In the genomic region with DNA sequence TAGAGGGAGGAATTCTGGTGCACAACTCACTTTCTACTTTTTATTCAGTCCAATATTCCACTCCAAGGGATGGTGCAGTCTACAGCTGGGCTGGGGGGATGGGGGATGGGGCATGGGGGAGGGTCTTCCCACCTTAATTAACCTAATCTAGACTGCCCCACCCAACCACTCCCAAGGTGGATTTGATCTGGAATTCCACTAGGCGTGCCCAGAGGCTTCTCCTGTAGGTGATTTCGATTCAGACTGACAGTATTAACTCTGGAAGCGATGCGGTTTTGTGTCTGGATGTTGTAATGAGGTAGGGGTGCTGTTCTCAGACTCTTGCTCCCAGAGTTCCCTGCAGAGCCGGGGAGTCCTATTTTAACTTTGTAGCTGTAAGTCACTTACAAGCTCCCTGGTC, we compare ENCODE assay signal across 13 mouse cellular contexts. TPM values are rescaled to one million over a fixed set of nuclear protein-coding genes. Genes with fewer than 3 reads are reported as not detected.
A peak's percentile ranks its signal among the peaks of the same experiment; 100 is the strongest.
DNase-seq lines count a peak whose midpoint lies in the region; ATAC-seq and TF ChIP-seq lines count a peak whose summit lies in the region.
"Had no signal": no experiment of that assay in that cellular context is flagged by ENCODE, and none has a peak within 500 bp of the region (broad histone marks: within the 10 kb centered on the region; RNA-seq: fewer than 3 reads in every experiment).

No protein-coding gene starts in this region.

- no peak overlapping the region for H3K27ac ChIP-seq in heart, embryonic 11.5 days (ENCODE audit: low read depth, low read length)
- H3K27ac ChIP-seq in heart, adult 2 months = no peak overlapping the region
- H3K27ac ChIP-seq in CH12.LX (ENCODE audit: insufficient read depth, low read depth) = no peak overlapping the region
- H3K27ac ChIP-seq in forebrain, embryonic 14.5 days (ENCODE audit: low read depth, low read length) = no peak overlapping the region
- H3K27ac ChIP-seq in midbrain, embryonic 12.5 days (replicated peaks) = no peak overlapping the region
- H3K27ac ChIP-seq: layer of hippocampus, adult 2 months; liver, embryonic 13.5 days had no signal

- H3K4me3 ChIP-seq in heart, embryonic 11.5 days (ENCODE audit: low read depth, low read length) = 0 out of 2 replicates have a peak overlapping the region, but pooled peaks have one; percentile 16
- no peak overlapping the region for H3K4me3 ChIP-seq in heart, adult 2 months
- no peak overlapping the region for H3K4me3 ChIP-seq in CH12.LX (replicated peaks in 1 of 3; ENCODE audit: low read depth in 2 of 3, low read length in 2 of 3, poor library complexity in 1 of 3)
- H3K4me3 ChIP-seq in forebrain, embryonic 14.5 days (ENCODE audit: low read depth, low read length) = no peak overlapping the region
- H3K4me3 ChIP-seq in midbrain, embryonic 12.5 days = no peak overlapping the region
- H3K4me3 ChIP-seq: layer of hippocampus, adult 2 months; liver, embryonic 13.5 days had no signal

- peaks cover 27% of the 10 kb centered on the region for H3K27me3 ChIP-seq in heart, embryonic 11.5 days (ENCODE audit: control insufficient read depth, insufficient read depth, low read length)
- no peaks in the 10 kb centered on the region; the same call in 1 of the 2 replicates for H3K27me3 ChIP-seq in heart, adult 2 months (ENCODE audit: control insufficient read depth, insufficient read depth, low read length)
- H3K27me3 ChIP-seq in CH12.LX (replicated peaks) = peaks cover 41% of the 10 kb centered on the region
- peaks cover 10% of the 10 kb centered on the region; the same call in 1 of the 2 replicates for H3K27me3 ChIP-seq in forebrain, embryonic 14.5 days (replicated peaks; ENCODE audit: control insufficient read depth, insufficient read depth, low read length)
- peaks cover 48% of the 10 kb centered on the region for H3K27me3 ChIP-seq in midbrain, embryonic 12.5 days

- ATAC-seq in heart, embryonic 11.5 days (replicated peaks; ENCODE audit: insufficient number of reproducible peaks, low FRiP score, low TSS enrichment) = no peak
- ATAC-seq in forebrain, embryonic 14.5 days = 0 out of 2 replicates have a peak, but pooled peaks have one; percentile 19
- 0 out of 2 replicates have a peak, but pooled peaks have one; percentile 10 for ATAC-seq in midbrain, embryonic 12.5 days (ENCODE audit: low FRiP score, low read depth)

- TF ChIP-seq RAD21 in CH12.LX (IDR thresholded peaks at IDR 0.05; ENCODE audit: low read depth, low read length) = no peak

- no peaks in the 10 kb centered on the region for H3K79me2 ChIP-seq in heart, adult 2 months (replicated peaks; ENCODE audit: control insufficient read depth, insufficient read depth, low read length)
- H3K79me2 ChIP-seq in CH12.LX (replicated peaks; ENCODE audit: control insufficient read depth, extremely low read depth, insufficient read depth, poor library complexity, severe bottlenecking) = no peaks in the 10 kb centered on the region

- no peaks in the 10 kb centered on the region for H3K36me3 ChIP-seq in heart, embryonic 11.5 days (ENCODE audit: control insufficient read depth, insufficient read depth, low read length)
- H3K36me3 ChIP-seq in heart, adult 2 months (ENCODE audit: control insufficient read depth, insufficient read depth, low read length) = no peaks in the 10 kb centered on the region
- no peaks in the 10 kb centered on the region for H3K36me3 ChIP-seq in CH12.LX (replicated peaks in 1 of 2; ENCODE audit: control insufficient read depth in 1 of 2, insufficient read depth in 1 of 2, low read length in 1 of 2)
- no peaks in the 10 kb centered on the region for H3K36me3 ChIP-seq in forebrain, embryonic 14.5 days (ENCODE audit: control insufficient read depth, insufficient read depth, low read length)
- no peaks in the 10 kb centered on the region for H3K36me3 ChIP-seq in midbrain, embryonic 12.5 days
- H3K36me3 ChIP-seq: liver, embryonic 13.5 days had no signal

- TF ChIP-seq EP300 in heart, adult 2 months (IDR thresholded peaks at IDR 0.05; ENCODE audit: insufficient read depth, low read depth, low read length) = no peak
- TF ChIP-seq EP300 in CH12.LX (IDR thresholded peaks at IDR 0.05; ENCODE audit: low read length) = no peak

- in situ Hi-C loops in CH12.LX (cut with MboI; ENCODE audit: low pct_ligation_motif_present, low pct_unique_long_range_greater_than_20kb, low sequenced_read_pairs) = loop anchor here (25.0 kb wide), 2 partner anchors 152 to 498 kb away; no protein-coding TSS in a partner anchor

- WGBS in heart, embryonic 11.5 days (ENCODE audit: insufficient replicate concordance) = 62% methylated on average over 5 of the region's 5 CpGs
- 42% methylated on average over 5 of the region's 5 CpGs for WGBS in heart, adult 2 months
- WGBS in forebrain, embryonic 14.5 days = 46% methylated on average over 5 of the region's 5 CpGs
- WGBS in midbrain, embryonic 12.5 days = 51% methylated on average over 5 of the region's 5 CpGs

- TF ChIP-seq CTCF in heart, adult 2 months (IDR thresholded peaks at IDR 0.05) = no peak
- TF ChIP-seq CTCF in CH12.LX (conservative IDR thresholded peaks at IDR 0.05 in 1 of 2, IDR thresholded peaks at IDR 0.05 in 1 of 2; ENCODE audit: low read depth in 2 of 2, low read length in 2 of 2) = no peak

- no peaks in the 10 kb centered on the region for H3K9me3 ChIP-seq in heart, embryonic 11.5 days (replicated peaks; ENCODE audit: control insufficient read depth, low read length)
- H3K9me3 ChIP-seq in CH12.LX (replicated peaks; ENCODE audit: low read length) = no peaks in the 10 kb centered on the region
- H3K9me3 ChIP-seq in forebrain, embryonic 14.5 days (replicated peaks; ENCODE audit: control insufficient read depth, low read length) = no peaks in the 10 kb centered on the region
- no peaks in the 10 kb centered on the region for H3K9me3 ChIP-seq in midbrain, embryonic 12.5 days
- H3K9me3 ChIP-seq: liver, embryonic 13.5 days had no signal

- DNase-seq in heart, adult 2 months = no peak
- DNase-seq in CH12.LX (ENCODE audit: extremely low read depth) = no peak
- no peak for DNase-seq in forebrain, embryonic 14.5 days (ENCODE audit: low spot score)
- no peak for DNase-seq in cerebellum, adult 18-20 months
- no peak for DNase-seq in gastrocnemius, postnatal 36 days
- DNase-seq in thymus, postnatal 36 days = no peak
- DNase-seq: adrenal gland, adult 8-10 months; liver, embryonic 13.5 days had no signal

- dilution Hi-C loops in CH12.LX (cut with MboI; ENCODE audit: extremely low pct_ligation_motif_present, extremely low pct_unique_long_range_greater_than_20kb, low sequenced_read_pairs) = no loop called here

- no peaks in the 10 kb centered on the region for H3K4me1 ChIP-seq in heart, embryonic 11.5 days (ENCODE audit: control insufficient read depth, insufficient read depth, low read length)
- no peaks in the 10 kb centered on the region for H3K4me1 ChIP-seq in heart, adult 2 months (ENCODE audit: control insufficient read depth, insufficient read depth, low read length)
- peaks cover 0 to 14% of the 10 kb centered on the region in 2 experiments; a peak in 2 of 4 replicates for H3K4me1 ChIP-seq in CH12.LX (ENCODE audit: control insufficient read depth in 1 of 2, insufficient read depth in 2 of 2)
- no peaks in the 10 kb centered on the region for H3K4me1 ChIP-seq in forebrain, embryonic 14.5 days (ENCODE audit: control insufficient read depth, insufficient read depth, low read length)
- peaks cover 8% of the 10 kb centered on the region for H3K4me1 ChIP-seq in midbrain, embryonic 12.5 days
- H3K4me1 ChIP-seq: liver, embryonic 13.5 days had no signal

- intact Hi-C loops in heart, adult 2 months (cut with DNase I) = loop anchor here (1.0 to 5.0 kb wide), 3 partner anchors 95 to 202 kb away; partner anchors contain the start of gene Ildr2
- intact Hi-C loops in gastrocnemius, postnatal 36 days (cut with DNase I) = loop anchor here (2.0 to 5.0 kb wide), 2 partner anchors 92 to 159 kb away; partner anchors contain the start of gene Ildr2

- H3K9ac ChIP-seq in heart, embryonic 11.5 days (ENCODE audit: low read depth, low read length) = no peak overlapping the region
- H3K9ac ChIP-seq in heart, adult 2 months (ENCODE audit: low read depth, low read length) = no peak overlapping the region
- no peak overlapping the region for H3K9ac ChIP-seq in CH12.LX (ENCODE audit: insufficient read depth, low read depth)
- H3K9ac ChIP-seq in forebrain, embryonic 14.5 days (ENCODE audit: low read length) = no peak overlapping the region
- H3K9ac ChIP-seq in midbrain, embryonic 12.5 days (replicated peaks) = no peak overlapping the region; the same call in 1 of the 2 replicates
- H3K9ac ChIP-seq: liver, embryonic 13.5 days had no signal

- H3K4me2 ChIP-seq in heart, embryonic 11.5 days = peak overlapping the region; percentile 48; the same call in 1 of the 2 replicates
- peak overlapping the region; percentile 19; the same call in 1 of the 2 replicates for H3K4me2 ChIP-seq in CH12.LX (ENCODE audit: insufficient read depth, low read depth, poor library complexity, severe bottlenecking)
- H3K4me2 ChIP-seq in forebrain, embryonic 14.5 days (ENCODE audit: low read length) = peak overlapping the region; percentile 46
- peak overlapping the region; percentile 45; the same call in 1 of the 2 replicates for H3K4me2 ChIP-seq in midbrain, embryonic 12.5 days (replicated peaks)
- H3K4me2 ChIP-seq: liver, embryonic 13.5 days had no signal

- no peak for TF ChIP-seq POLR2A in heart, adult 2 months (IDR thresholded peaks at IDR 0.05; ENCODE audit: insufficient read depth, low read depth, low read length)
- TF ChIP-seq POLR2A in CH12.LX (IDR thresholded peaks at IDR 0.05; ENCODE audit: low read depth, low read length) = no peak

RNA-seq across cellular contexts. Expression of gene Gpa33, which starts 30.1 kb away (rescaled TPM):
- polyA plus RNA-seq in heart, embryonic 11.5 days (2014; fragmentation: Nextera tagmentation; extraction: Ambion mirVana) = 0.15 TPM in 1 of 2 replicates, not detected in the other
- total RNA-seq in heart, adult 2 months (2021) = not detected
- not detected in 2 replicates for polyA plus RNA-seq in heart, adult 2 months (2012; rRNA removed)
- total RNA-seq in CH12.LX (2012; rRNA removed) (0.04 TPM in 1 of 2 replicates, not detected in the other), CH12.LX (2014; rRNA removed) (not detected in 2 replicates)
- not detected in 2 replicates for polyA plus RNA-seq in CH12.LX (2012; ENCODE audit: insufficient read length, low read depth)
- polyA plus RNA-seq in forebrain, embryonic 14.5 days (2014; fragmentation: Nextera tagmentation; extraction: Ambion mirVana) = not detected in 2 replicates
- 0.10 and 0.29 TPM in 2 replicates for polyA plus RNA-seq in midbrain, embryonic 12.5 days (2016; fragmentation: Nextera tagmentation; extraction: Ambion mirVana)
- not detected for total RNA-seq in gastrocnemius, postnatal 36 days (2021)
- total RNA-seq: gastrocnemius, adult 18-20 months; layer of hippocampus, adult 2 months; megakaryocyte, adult 5-6 weeks had no signal
- polyA plus RNA-seq: liver, embryonic 13.5 days had no signal

RNA-seq across cellular contexts. Expression of gene Dusp27, which starts 32.4 kb away (rescaled TPM):
- polyA plus RNA-seq in heart, embryonic 11.5 days (2014; fragmentation: Nextera tagmentation; extraction: Ambion mirVana) = 32.2 and 45.4 TPM in 2 replicates
- total RNA-seq in heart, adult 2 months (2021) = 10 to 100 TPM; 37.3 to 42.1 TPM
- 9.4 and 12.8 TPM in 2 replicates for polyA plus RNA-seq in heart, adult 2 months (2012; rRNA removed)
- total RNA-seq in CH12.LX (2012; rRNA removed) (not detected in 2 replicates), CH12.LX (2014; rRNA removed) (not detected in 2 replicates)
- 0.06 TPM in 1 of 2 replicates, not detected in the other for polyA plus RNA-seq in CH12.LX (2012; ENCODE audit: insufficient read length, low read depth)
- 0.70 and 0.93 TPM in 2 replicates for polyA plus RNA-seq in forebrain, embryonic 14.5 days (2014; fragmentation: Nextera tagmentation; extraction: Ambion mirVana)
- polyA plus RNA-seq in midbrain, embryonic 12.5 days (2016; fragmentation: Nextera tagmentation; extraction: Ambion mirVana) = 3.0 TPM in 2 replicates
- 10 to 100 TPM; 70.6 to 92.3 TPM for total RNA-seq in gastrocnemius, postnatal 36 days (2021)
- total RNA-seq: layer of hippocampus, adult 2 months; megakaryocyte, adult 5-6 weeks had no signal
